Mouse (Mus musculus) induced T-regulatory cell, adult 2 months (primary cell): ENCODE results near the gene Clrn1.

ENCODE experiments used
- DNase-seq: peaks from one replicate; pipeline ENCODE4 v3.0.0-alpha.2; 2012; ENCODE audit warnings: low read depth

The Clrn1 gene

GRCm38 (mm10) chr3:58831586-58831985 lies 53.6 kb downstream of the Clrn1 start:
- no peak for DNase-seq

GRCm38 (mm10) chr3:58829926-58830325 lies 55.2 kb downstream of the Clrn1 start:
- no peak for DNase-seq

GRCm38 (mm10) chr3:58828366-58829153 lies 56.6 kb downstream of the Clrn1 start:
- no peak for DNase-seq

- DNase-seq: no peak
Observed at GRCm38 (mm10) chr3:58826266-58826665, 58.9 kb downstream of the Clrn1 start.

- DNase-seq: no peak
Observed at GRCm38 (mm10) chr3:58822211-58822610, 62.9 kb downstream of the Clrn1 start, which contains the start of gene Mindy4b-ps. Gene Mindy4b-ps, minus strand, starts transcription at chr3:58822311.

- no peak for DNase-seq
Observed at GRCm38 (mm10) chr3:58817337-58817736, 67.8 kb downstream of the Clrn1 start.

GRCm38 (mm10) chr3:58814191-58814590 lies 70.9 kb downstream of the Clrn1 start:
- DNase-seq: no peak

GRCm38 (mm10) chr3:58810353-58810752 lies 74.8 kb downstream of the Clrn1 start:
- no peak for DNase-seq

GRCm38 (mm10) chr3:58809111-58809915 lies 75.8 kb downstream of the Clrn1 start:
- no peak for DNase-seq

- DNase-seq: no peak
Observed at GRCm38 (mm10) chr3:58808636-58809035, 76.5 kb downstream of the Clrn1 start.

GRCm38 (mm10) chr3:58804745-58805144 lies 80.4 kb downstream of the Clrn1 start:
- no peak for DNase-seq

GRCm38 (mm10) chr3:58798676-58799075 lies 86.5 kb downstream of the Clrn1 start:
- no peak for DNase-seq

- no peak for DNase-seq
Observed at GRCm38 (mm10) chr3:58798245-58798644, 86.9 kb downstream of the Clrn1 start.
